Mouse (Mus musculus) heart, postnatal 0 days (tissue): Measurements from ENCODE around the gene Hist1h1a.

Experiments used
- CTCF ChIP-seq: IDR thresholded peaks from 2 replicates; pipeline ENCODE4 v1.5.1; 2016; ENCODE audit warnings: antibody characterized with exemption, control low read depth, low read depth
- EP300 ChIP-seq: IDR thresholded peaks from 2 replicates; pipeline ENCODE4 v1.6.1; 2016; ENCODE audit warnings: antibody characterized with exemption, low read depth

GRCm38 (mm10) chr13:23725213-23725612 is 38.3 kb upstream of the Hist1h1a start:
- TF ChIP-seq EP300 (no peak), CTCF (no peak)
